Mouse (Mus musculus) right cerebral cortex, postnatal 36 days (tissue): ENCODE measurements at regions not wholly inside any gene's neighbourhood (a gene's known extent, or its start where the extent isn't known, plus 50 kb on each side); places are given as distances from the start of the nearest gene placed in this dataset.

ENCODE experiments used
- DNase-seq, 2 experiments: peaks; one replicate each; pipeline ENCODE4 v3.0.0; 2022; ENCODE audit warnings: low spot score in 2 of 2, mixed read lengths in 1 of 2

DNA sequence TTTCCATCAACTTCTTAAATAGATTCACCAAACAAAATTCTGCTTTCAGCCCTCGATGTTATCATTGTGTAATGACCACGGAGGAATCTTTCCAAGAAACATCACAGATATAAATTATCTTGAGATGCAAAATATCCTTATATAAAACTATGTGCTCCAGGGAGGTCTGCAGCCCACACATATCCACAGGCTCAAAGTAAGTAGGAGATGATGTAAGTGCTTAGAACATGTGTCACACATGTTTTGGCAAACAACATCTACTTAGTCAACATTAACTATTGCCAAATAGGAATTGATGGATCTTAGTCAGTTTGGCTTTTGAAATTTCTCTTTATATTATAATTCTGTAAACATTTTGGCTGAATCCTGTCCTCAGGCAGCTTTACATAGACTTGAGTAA is 800.8 kb upstream of the Tenm2 start:
- no peak for DNase-seq

DNA sequence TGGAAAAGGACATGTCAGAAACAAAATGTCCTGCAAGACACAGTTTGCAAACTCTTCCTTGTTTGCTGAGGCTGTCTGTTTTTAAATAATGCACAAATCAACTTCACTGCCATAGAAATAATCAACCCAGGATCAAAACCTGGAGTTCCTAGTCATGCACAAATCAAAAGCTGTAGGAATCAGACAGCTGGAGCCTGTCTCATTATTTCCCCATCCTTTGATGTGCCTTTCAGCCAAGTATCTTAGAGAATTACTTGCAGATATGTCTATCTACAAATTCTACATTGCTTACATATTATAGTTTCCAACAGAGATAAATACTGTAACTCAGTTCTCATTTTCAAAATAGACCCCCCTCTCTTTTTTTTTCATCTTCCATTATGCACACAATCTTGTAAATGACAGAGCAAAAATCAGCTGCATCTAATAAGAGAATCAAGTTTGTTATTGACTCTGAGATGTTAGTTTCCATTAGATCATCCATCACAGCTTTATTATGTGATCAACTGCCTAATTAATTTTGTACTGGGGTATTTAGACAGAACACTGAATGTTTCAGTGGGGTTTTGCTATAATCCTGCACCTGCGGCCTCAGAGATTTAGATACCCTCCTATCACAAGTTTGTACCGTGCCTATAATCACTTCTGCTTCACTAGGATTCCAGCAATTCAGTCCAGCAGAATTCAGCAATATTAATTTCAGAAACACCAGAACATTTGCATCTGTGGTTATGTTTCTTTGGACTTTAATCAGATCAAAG is 798.9 kb upstream of the Tenm2 start:
- no peak for DNase-seq

DNA sequence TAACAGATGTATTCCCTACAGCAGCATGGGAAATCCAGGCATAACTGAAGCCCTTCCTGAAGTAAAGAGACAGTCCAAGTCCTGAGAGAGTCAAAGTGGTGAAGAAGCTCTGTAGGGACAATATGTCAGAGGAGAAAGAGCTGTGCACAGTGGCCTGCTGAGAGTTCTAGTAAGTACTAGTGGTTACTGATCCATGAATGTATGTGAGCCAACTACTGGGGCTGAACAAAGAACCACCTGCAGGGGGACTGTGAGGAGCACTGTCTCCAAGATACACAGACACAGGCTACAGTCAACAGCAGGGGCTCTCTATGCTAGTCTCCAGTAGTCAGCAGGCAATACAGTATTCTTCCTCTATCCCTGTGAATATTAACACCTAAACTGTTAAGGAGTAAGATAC is 785.9 kb upstream of the Tenm2 start:
- DNase-seq, result no peak

DNA sequence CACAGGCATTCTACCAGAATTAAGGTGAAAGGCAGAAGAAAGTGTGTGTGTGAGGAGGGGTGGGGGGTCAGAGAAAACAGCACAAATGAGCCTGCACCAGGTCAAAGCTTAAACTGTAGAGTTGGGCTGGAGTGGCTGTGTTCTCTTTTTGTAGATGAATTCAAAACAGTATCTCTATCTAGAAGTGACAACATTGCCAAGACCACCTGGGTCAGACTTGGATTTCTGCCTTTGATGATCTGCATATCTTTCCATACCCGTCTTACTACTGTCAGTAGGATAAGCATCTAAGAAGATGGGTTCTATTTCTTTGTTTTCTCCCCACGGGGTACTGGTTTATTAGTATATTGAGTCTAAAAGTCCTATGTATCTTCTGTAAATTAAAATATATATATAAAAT is 742.4 kb upstream of the Tenm2 start:
- no peak for DNase-seq

DNA sequence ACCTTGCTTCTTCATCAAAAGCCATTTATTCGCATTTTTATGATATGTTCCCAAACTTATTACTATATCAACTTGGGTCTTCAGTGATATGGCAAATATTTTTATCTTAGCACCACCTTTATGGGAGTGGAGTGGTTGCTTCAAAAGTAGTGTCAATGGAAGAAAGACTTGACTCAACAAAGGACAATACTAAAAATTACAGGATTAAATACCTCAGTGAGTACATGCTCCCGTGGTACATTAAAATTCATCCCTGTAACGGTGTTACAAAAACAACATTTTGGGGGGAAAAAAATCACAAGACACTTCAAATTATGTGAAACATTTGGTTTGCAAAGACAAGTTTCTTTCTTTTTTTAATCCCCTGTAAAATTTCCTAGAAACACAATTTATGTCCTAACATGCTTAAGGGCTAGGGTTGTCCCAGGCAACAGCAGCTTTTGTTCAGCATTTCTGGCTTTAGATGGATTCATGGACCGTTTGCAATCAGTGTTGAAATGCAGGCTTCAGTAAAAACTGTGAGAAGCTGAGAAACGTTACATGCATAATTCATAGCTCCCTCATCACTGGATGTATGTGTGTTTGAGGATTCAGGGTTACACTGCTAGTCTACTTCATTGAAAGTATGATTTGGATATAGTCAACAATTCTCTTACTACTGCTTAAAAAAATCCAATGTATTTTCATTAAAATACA is 700.8 kb upstream of the Tenm2 start:
- DNase-seq, result no peak

DNA sequence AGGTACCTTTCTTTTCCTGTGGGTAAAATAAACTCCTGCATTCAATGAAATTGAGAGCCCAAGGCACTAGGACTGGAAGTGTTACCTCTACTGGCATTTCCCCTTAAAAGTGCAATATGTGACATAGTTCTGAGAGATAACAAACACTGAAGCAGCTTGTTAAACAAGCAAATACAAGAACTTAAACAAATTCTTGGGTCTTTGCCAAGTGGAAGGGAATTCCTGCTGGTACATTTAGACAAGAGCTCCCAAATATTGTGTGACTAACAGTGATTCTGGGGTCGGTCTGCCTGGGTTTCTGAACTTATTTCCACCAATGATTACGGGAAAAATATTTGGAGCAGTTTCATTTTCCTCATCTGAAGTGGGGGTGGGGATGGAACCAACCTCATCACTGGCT is 677.4 kb upstream of the Tenm2 start:
- DNase-seq, result no peak

DNA sequence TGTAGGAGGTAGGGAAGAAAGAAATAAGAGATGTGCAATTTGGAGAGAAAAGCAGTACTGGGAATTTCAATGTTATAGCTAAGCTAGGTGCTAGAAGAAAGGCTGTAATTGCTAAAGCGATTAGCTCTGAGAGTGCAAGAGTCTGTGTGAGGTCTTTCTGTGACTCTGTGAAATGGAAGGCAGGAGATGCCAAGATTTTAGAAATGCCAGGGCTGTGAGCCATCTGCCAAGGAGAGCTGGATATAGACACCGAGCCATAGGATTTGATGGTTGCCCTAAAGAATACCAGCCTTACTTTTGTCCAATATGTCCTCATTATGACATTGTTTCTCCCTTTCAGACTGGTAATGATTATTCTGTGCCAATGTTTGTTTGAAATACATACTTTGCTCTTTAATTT is 669.2 kb upstream of the Tenm2 start:
- DNase-seq, result no peak

DNA sequence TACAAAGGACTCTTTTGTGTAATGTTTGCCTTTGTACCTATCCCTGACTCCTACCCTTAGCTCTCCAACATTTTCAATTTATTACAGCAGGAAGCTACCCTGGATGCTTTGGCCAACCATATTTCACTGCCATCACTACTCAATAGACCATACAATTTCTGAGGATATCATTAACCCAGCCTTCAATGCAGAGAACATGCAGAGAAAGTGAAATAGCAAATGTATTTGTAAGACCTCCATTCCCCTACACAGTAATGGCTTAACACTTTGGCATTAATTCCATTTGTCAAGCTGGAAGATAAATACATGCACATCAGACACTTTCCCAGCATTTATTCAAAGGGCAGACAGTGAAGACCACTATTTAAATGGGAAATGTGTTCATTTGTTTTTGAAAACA is 661.9 kb upstream of the Tenm2 start:
- DNase-seq, result no peak

DNA sequence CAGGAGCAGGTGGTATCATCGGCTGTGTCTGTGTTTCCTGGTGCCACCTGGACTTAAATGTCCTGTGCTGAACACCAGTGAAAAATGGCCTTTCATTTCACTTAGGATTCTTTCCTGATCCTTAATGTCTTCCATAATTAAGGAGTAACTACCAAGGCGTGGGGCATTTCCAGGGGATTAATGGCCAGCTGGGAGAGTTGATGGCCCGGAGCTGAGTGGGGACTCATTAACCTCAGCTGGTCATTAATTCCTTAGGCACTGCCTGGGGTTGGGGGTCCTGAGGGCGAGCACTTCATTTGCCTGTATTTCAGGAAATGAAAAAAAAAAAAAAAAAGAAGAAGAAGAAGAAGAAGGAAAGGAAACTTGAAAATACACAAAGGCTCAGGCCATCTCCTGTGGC is 647.0 kb upstream of the Tenm2 start:
- DNase-seq, result no peak

DNA sequence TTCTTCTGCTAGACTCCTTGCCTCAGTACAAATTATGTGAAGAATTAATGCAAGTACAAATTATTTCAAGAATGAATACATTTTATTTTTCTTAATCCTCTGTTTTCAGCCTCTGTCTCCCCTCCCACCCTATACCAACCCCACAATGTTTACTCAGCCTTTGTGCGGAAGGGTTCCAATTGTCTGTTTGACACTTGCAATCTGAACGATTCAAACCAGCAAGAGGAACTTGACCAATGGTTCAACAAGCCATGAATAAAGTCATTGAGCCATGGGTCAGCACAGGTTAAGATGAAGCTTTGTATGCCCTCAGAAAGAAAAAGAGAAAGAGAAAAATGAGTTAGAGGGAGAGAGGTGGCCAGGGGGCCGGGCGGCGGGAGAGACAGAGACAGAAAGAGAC is 601.5 kb upstream of the Tenm2 start:
- DNase-seq, result no peak

DNA sequence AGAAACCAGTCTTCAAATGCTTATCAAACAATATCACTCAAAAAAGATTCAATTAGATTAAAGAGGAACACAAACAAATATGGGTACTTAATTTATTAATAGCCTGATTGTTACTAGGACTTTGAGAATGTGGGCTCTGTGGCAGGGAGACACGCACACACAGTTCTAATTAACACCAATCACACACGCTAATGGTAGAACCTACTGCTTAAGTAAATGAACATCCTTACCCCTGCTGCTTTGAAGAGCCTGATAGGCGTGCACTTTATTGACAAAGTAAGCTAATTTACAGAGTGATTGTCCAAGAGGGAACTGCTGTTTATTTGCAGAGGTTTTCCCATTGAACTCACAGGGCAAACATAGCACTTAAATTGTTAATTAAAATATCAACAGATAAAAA is 595.2 kb upstream of the Tenm2 start:
- DNase-seq, result no peak

DNA sequence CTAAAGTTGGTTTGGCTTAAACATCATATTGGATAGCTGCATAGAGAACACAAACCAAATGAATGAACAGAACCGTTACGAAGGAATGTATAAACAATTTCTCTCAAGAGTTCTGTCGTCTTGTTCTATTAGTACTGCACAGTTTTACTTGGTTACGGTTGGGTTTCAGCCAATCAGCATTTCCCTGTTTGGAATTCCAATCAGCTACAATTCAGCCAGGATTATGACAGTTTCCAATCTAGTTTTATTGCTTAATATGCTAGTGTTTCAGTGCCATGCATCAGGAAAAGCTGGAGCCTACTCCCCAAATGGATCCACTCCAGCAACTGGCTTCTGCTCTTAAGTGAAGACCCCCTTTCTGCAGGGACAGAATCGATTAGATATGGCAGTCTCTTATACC is 571.0 kb upstream of the Tenm2 start:
- DNase-seq, result no peak

DNA sequence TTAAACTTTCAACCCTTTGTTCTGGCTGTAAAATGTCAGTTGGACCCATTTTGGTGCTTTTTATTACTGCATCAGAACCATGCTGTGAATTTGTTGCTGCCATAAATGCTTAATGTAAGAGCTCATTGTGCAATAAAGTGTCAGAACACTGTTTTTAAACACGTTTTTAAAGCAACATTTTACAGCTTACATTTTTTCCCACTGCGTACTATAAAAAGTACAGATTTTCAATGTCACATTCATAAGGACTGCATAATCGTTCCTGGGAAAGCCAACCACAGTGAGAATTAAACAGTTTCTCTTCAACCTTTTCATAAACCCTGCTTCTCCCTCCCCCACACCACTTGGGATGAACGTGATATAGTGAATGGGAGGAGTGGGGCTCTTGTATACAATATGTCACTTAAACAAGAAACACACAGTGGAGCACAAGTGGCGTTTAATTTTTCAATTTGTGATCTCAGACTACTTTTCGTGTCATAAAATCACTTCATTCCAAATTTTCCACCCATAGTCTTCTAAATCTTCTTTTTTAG is 563.1 kb upstream of the Tenm2 start:
- no peak for DNase-seq

DNA sequence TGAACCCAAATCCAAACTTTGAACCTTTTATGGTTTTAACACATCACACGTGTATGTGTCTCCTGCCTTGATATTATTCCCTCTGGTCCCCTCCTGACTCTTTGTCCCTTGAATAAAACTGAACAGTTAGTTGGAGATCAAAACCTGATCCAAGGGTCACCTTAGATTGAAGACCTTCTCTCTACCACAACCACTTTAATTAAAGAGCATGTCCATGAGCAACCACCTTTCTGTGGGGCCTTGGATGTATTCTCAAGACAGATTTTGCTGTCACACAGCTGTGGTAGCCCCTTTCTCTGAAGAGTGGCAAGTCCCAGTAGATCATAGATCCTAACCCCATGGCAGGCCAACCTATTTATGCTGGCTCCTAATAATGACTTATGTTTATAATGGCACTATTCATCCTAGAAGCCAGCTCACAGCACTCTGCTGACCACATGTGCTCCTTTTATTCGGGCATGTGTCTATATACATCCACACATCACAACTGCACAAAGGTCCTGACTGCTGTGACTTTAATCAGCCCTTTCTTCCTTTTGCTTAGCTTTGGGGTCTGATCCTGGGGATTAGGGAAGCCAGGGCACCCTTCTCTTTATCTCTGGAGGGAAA is 536.8 kb upstream of the Tenm2 start:
- DNase-seq, result no peak

DNA sequence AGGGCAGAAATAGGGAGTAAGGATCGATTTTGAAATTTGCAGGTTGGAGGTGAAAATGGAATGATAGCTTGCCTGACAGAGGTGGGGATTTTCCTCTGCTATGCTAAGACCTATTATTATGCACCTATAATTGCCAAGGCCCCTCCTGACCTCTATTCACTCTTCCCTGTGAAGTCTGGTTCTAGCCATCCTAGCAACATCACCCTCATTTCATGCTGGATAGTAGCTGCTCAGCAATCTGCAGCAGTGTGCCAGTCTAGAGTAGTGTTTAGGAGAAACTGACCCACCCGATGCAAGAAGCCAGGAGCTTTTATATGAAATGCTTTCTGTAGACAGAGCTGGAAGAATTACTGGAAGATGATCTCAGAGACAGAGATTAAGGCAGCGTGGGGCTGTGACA is 535.1 kb upstream of the Tenm2 start:
- no peak for DNase-seq

DNA sequence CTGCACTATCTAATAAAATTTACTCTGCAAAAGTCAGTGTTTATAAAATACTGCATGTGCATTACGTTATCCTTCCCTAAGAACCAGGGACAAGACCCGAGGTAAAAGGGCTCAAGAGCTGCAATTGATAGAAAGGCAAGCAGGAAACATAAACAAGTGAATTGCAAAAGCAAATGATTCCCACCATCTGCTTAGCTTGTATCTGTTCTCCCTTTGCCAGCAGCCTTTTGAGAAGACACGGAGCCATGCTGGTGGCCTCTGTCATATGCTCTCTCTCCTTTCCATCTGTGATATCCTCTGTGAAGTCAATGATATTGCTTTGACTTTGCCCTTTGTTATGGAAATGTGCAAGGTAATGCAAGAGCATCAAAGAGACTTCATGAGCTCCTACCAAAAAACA is 532.4 kb upstream of the Tenm2 start:
- no peak for DNase-seq

DNA sequence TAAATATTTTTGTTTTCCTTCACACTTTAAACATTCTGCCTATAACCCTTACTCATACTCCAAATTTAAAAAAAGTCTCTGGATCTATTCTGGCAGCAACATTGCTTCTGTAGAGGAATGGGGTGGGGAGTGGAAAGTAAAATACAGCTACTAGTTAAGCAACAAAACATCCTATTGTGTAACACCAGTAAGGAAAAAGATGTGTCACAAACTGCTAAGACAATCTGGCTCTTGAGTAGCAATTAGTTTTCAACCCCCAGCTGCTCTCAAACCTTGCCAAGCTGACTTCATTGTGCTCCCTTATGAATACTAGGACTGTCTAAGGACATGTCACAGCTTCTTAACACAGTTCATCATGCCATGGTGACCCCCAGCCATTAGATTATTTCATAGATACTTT is 500.2 kb upstream of the Tenm2 start:
- no peak for DNase-seq

DNA sequence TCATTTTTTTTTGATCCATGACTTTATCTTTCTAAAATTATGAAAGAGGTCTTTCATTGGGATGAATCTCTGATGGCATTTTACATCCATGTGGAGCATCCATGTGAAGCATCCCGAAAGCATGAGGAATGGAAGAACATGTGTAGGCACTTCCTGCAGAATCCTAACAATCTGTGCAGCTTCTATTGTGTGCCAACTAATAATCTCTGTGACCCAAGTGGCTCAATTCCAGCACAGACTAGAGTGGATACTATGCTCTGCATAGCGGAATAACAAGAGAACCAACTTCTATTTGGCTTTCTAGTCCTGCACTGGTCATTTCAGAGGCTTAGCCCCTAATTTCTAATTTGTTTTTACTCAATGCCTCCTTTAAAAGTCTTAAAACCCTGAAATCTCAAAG is 499.7 kb upstream of the Tenm2 start:
- no peak for DNase-seq

DNA sequence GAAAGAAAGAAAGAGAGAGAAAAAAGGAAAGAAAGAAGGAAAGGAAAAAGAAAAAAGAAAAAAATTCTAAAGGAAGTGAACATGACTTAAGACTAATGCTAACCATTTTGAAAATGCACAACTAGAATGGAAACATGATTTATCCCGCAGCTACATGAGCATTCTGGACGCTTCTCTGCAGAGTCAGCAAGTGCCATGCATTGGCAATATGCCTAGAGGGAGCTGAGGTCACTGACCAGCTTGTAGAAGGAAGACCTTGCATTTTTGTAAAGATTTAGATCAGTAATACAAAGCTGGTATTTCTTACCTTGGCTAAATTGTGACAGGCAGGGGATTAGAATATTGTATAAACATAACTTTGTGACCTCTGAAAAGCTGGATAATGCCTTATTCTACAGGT is 461.2 kb upstream of the Tenm2 start:
- no peak for DNase-seq

DNA sequence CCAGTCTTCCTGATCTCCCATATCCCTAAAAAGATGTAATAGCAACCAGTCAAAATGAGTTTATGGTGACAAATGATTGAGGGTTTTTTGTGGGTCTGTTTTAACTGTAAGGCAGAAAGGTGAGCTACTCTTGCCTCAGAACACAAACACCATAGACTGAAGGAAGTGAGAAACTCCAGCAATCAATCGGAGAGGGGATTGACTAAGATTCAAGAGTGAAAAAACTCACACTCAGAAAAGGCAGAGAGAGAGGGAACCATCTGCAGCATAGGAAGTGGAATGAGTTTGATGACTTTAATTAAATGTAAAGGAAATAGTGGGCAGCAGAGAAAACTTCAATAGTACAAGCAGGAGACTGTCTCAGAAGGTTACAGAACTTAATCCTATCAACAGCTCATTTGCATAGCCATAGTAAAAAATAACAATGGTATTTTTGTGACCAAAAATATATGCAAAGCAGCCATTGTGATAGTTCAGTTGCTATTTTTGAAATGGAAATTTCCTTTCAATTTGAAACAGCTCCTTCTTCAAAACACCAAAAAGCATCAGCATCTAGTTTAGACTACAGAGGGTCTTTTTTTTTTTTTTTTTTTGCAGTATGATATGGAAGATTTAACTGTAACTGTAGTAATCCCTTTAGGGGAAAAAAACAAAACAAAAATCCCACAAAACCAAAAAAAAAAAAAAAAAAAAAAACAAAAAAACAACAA is 442.9 kb upstream of the Tenm2 start:
- no peak for DNase-seq

DNA sequence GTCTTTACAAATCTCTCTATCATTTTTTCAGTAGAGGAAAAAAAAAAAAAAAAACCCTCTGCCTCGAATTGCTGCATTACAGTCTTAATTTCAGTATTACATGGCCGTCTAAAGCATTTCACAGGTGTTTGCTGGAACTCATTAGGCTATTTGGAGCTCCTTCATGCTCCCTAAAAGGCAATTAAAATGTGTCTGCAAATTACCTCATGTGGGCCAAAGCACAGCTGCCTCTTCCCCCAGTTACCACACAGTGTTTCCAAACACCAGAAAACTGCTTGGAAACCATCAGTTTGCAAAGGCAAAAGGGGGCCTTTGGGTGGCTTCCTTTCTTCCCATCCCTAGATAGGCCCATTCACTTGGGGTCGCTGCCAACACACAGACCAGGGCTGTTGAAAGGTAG is 435.6 kb upstream of the Tenm2 start:
- DNase-seq, result no peak

DNA sequence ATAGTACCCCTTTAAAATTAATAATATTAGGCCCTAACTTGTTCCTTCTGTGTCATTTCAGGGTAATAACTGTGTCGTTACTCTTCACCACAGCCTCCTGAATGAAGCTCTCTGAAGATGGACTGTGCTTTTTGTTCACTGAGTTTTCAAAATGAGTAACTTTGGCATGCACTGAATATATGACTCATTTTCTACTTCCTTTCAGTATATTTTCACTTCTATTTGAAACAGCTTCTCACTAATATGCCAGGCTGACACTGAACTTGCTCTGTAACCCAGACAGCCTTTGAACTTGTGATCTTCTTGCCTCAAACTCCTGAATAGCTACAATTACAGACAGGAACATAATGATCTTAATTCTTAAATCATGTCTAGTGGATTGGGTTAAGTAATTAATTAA is 431.2 kb upstream of the Tenm2 start:
- no peak for DNase-seq
